Mouse (Mus musculus): ENCODE measurements around the gene AC161166.1. TPM values are rescaled to one million over a fixed set of nuclear protein-coding genes. Genes with fewer than 3 reads are reported as not detected.
A peak's percentile ranks its signal among the peaks of the same experiment; 100 is the strongest.
"Not testable (repeated sequence)": the region's sequence is repeated elsewhere in the genome, so short reads cannot be mapped to it uniquely, and the experiment has no call there.

The AC161166.1 gene
- polyA plus RNA-seq, 1 experiment from 2014 or later = not detected

GRCm38 (mm10) chr7:24522805-24523204 lies 10.6 kb upstream of the AC161166.1 start:
- WGBS (ENCODE audit: insufficient replicate concordance) = 50% methylated on average over 5 of the region's 5 CpGs
- ATAC-seq (no peak), DNase-seq (no peak)
- no peaks in the 10 kb centered on the region for H3K4me1 ChIP-seq (ENCODE audit: insufficient read depth)
- H3K4me3 ChIP-seq (ENCODE audit: low read depth, low read length) = no peak overlapping the region
- TF ChIP-seq EP300 (IDR thresholded peaks at IDR 0.05; ENCODE audit: low read depth) (no peak), CTCF (IDR thresholded peaks at IDR 0.05; ENCODE audit: low read depth) (no peak)
- H3K27me3 ChIP-seq (ENCODE audit: insufficient read depth, low read length) = no peaks in the 10 kb centered on the region
- H3K36me3 ChIP-seq (replicated peaks; ENCODE audit: insufficient read depth, low read length) = no peaks in the 10 kb centered on the region
- no peak overlapping the region for H3K27ac ChIP-seq (ENCODE audit: low read depth)
- H3K4me2 ChIP-seq (ENCODE audit: low read depth, low read length) = no peak overlapping the region
- H3K9me3 ChIP-seq (ENCODE audit: low read length) = no peaks in the 10 kb centered on the region
- H3K9ac ChIP-seq (replicated peaks) = no peak overlapping the region

GRCm38 (mm10) chr7:24520054-24520453 lies 7.8 kb upstream of the AC161166.1 start:
- not testable (repeated sequence) for H3K27ac ChIP-seq (ENCODE audit: low read depth); H3K4me1 ChIP-seq (ENCODE audit: insufficient read depth); H3K36me3 ChIP-seq (replicated peaks; ENCODE audit: insufficient read depth, low read length); H3K9ac ChIP-seq (replicated peaks); H3K4me2 ChIP-seq (ENCODE audit: low read depth, low read length); DNase-seq; H3K9me3 ChIP-seq (ENCODE audit: low read length); H3K4me3 ChIP-seq (ENCODE audit: low read depth, low read length); H3K27me3 ChIP-seq (ENCODE audit: insufficient read depth, low read length); ATAC-seq
- 82% methylated on average over 10 of the region's 10 CpGs for WGBS (ENCODE audit: insufficient replicate concordance)

GRCm38 (mm10) chr7:24519130-24519529 lies 6.9 kb upstream of the AC161166.1 start:
- no peaks in the 10 kb centered on the region for H3K9me3 ChIP-seq (ENCODE audit: low read length)
- WGBS (ENCODE audit: insufficient replicate concordance) = 54% methylated on average over 3 of the region's 3 CpGs

GRCm38 (mm10) chr7:24517654-24518053 lies 5.4 kb upstream of the AC161166.1 start:
- TF ChIP-seq EP300 (IDR thresholded peaks at IDR 0.05; ENCODE audit: low read depth) = no peak
- Histone ChIP-seq H3K9me3 (ENCODE audit: low read length) (no peaks in the 10 kb centered on the region), H3K4me1 (ENCODE audit: insufficient read depth) (no peaks in the 10 kb centered on the region), H3K36me3 (replicated peaks; ENCODE audit: insufficient read depth, low read length) (no peaks in the 10 kb centered on the region; the same call in 1 of the 2 replicates), H3K4me3 (ENCODE audit: low read depth, low read length) (no peak overlapping the region), H3K9ac (replicated peaks) (no peak overlapping the region), H3K27me3 (ENCODE audit: insufficient read depth, low read length) (no peaks in the 10 kb centered on the region), H3K27ac (ENCODE audit: low read depth) (no peak overlapping the region), H3K4me2 (ENCODE audit: low read depth, low read length) (no peak overlapping the region)
- ATAC-seq (no peak), DNase-seq (no peak)
- 74% methylated on average over 6 of the region's 6 CpGs for WGBS (ENCODE audit: insufficient replicate concordance)

More at GRCm38 (mm10) chr7:24519130-24519529, 6.9 kb upstream of the AC161166.1 start:
- no peak for TF ChIP-seq CTCF (IDR thresholded peaks at IDR 0.05; ENCODE audit: low read depth)
- no peak for TF ChIP-seq EP300 (IDR thresholded peaks at IDR 0.05; ENCODE audit: low read depth)
- ATAC-seq (no peak), DNase-seq (no peak)
- H3K4me1 ChIP-seq (ENCODE audit: insufficient read depth) = no peaks in the 10 kb centered on the region
- no peak overlapping the region for H3K4me3 ChIP-seq (ENCODE audit: low read depth, low read length)
- no peaks in the 10 kb centered on the region; the same call in 1 of the 2 replicates for H3K36me3 ChIP-seq (replicated peaks; ENCODE audit: insufficient read depth, low read length)
- no peaks in the 10 kb centered on the region for H3K27me3 ChIP-seq (ENCODE audit: insufficient read depth, low read length)
- no peak overlapping the region for H3K9ac ChIP-seq (replicated peaks)
- H3K4me2 ChIP-seq (ENCODE audit: low read depth, low read length) = no peak overlapping the region
- H3K27ac ChIP-seq (ENCODE audit: low read depth) = no peak overlapping the region

- Histone ChIP-seq H3K36me3 (replicated peaks; ENCODE audit: insufficient read depth, low read length) (no peaks in the 10 kb centered on the region; the same call in 1 of the 2 replicates), H3K4me2 (ENCODE audit: low read depth, low read length) (no peak overlapping the region), H3K9me3 (ENCODE audit: low read length) (no peaks in the 10 kb centered on the region), H3K27me3 (ENCODE audit: insufficient read depth, low read length) (no peaks in the 10 kb centered on the region), H3K4me1 (ENCODE audit: insufficient read depth) (no peaks in the 10 kb centered on the region), H3K4me3 (ENCODE audit: low read depth, low read length) (no peak overlapping the region), H3K9ac (replicated peaks) (no peak overlapping the region), H3K27ac (ENCODE audit: low read depth) (no peak overlapping the region)
- no peak for DNase-seq
- TF ChIP-seq CTCF (IDR thresholded peaks at IDR 0.05; ENCODE audit: low read depth) (no peak), EP300 (IDR thresholded peaks at IDR 0.05; ENCODE audit: low read depth) (no peak)
- 76% methylated on average over 5 of the region's 5 CpGs for WGBS (ENCODE audit: insufficient replicate concordance)
- ATAC-seq = no peak
Observed at GRCm38 (mm10) chr7:24517077-24517476, 4.8 kb upstream of the AC161166.1 start.

GRCm38 (mm10) chr7:24516319-24516718 lies 4.1 kb upstream of the AC161166.1 start:
- not testable (repeated sequence) for H3K36me3 ChIP-seq (replicated peaks; ENCODE audit: insufficient read depth, low read length); ATAC-seq; H3K27ac ChIP-seq (ENCODE audit: low read depth); H3K9ac ChIP-seq (replicated peaks); H3K4me2 ChIP-seq (ENCODE audit: low read depth, low read length); H3K4me3 ChIP-seq (ENCODE audit: low read depth, low read length); DNase-seq; H3K27me3 ChIP-seq (ENCODE audit: insufficient read depth, low read length); H3K9me3 ChIP-seq (ENCODE audit: low read length); H3K4me1 ChIP-seq (ENCODE audit: insufficient read depth)
- TF ChIP-seq CTCF (IDR thresholded peaks at IDR 0.05; ENCODE audit: low read depth) = peak; percentile 43
- 69% methylated on average over 8 of the region's 8 CpGs for WGBS (ENCODE audit: insufficient replicate concordance)

- no peak for TF ChIP-seq EP300 (IDR thresholded peaks at IDR 0.05; ENCODE audit: low read depth)
- no peak for TF ChIP-seq CTCF (IDR thresholded peaks at IDR 0.05; ENCODE audit: low read depth)
- WGBS (ENCODE audit: insufficient replicate concordance) = 1% methylated on average over 20 of the region's 20 CpGs
- DNase-seq (no peak), ATAC-seq (peak; percentile 3; the same call in 1 of the 2 replicates)
- Histone ChIP-seq H3K4me3 (ENCODE audit: low read depth, low read length) (peak overlapping the region; percentile 69), H3K36me3 (replicated peaks; ENCODE audit: insufficient read depth, low read length) (no peaks in the 10 kb centered on the region), H3K9me3 (ENCODE audit: low read length) (no peaks in the 10 kb centered on the region), H3K27me3 (ENCODE audit: insufficient read depth, low read length) (peaks cover 6% of the 10 kb centered on the region), H3K4me2 (ENCODE audit: low read depth, low read length) (peak overlapping the region; percentile 97), H3K27ac (ENCODE audit: low read depth) (peak overlapping the region; percentile 90), H3K9ac (replicated peaks) (peak overlapping the region; percentile 86), H3K4me1 (ENCODE audit: insufficient read depth) (peaks cover 14% of the 10 kb centered on the region)
Observed at GRCm38 (mm10) chr7:24507726-24508114, 4.5 kb downstream of the AC161166.1 start.

Measured in liver, postnatal 0 days (tissue).